Mouse (Mus musculus): ENCODE results near the gene Tspyl1. TPM values are rescaled to one million over a fixed set of nuclear protein-coding genes. Genes with fewer than 3 reads are reported as not detected.
"Not testable (repeated sequence)": the region's sequence is repeated elsewhere in the genome, so short reads cannot be mapped to it uniquely, and the experiment has no call there.

Gene Tspyl1
- total RNA-seq (2015) (29.5 and 34.2 TPM in 2 replicates), total RNA-seq (2017) (36.7 and 36.9 TPM in 2 replicates)

DNA sequence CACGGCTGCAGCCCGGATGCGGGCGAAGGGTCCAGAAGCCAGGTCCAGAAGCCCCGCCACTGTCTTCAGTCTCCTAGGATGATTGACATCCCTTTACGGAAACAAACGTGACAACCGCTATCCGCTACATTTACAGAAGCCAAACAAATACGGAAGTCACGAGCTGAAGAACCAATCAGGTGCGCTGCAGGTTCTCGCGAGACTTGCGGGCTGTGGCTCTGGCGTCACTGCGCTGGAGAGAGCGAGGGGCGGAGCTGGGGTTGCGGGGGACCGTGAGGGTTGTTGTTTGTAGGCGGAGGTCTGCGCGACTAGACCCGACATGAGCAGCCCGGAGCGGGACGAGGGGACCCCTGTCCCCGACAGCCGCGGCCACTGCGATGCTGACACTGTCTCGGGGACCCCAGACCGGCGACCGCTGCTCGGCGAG, at the start of gene Tspyl1:
Gene Tspyl1, plus strand, starts transcription at position 229 of the 427 bp plus-strand sequence.
- peak; percentile 91 for ATAC-seq (replicated peaks; ENCODE audit: poor library complexity)

DNA sequence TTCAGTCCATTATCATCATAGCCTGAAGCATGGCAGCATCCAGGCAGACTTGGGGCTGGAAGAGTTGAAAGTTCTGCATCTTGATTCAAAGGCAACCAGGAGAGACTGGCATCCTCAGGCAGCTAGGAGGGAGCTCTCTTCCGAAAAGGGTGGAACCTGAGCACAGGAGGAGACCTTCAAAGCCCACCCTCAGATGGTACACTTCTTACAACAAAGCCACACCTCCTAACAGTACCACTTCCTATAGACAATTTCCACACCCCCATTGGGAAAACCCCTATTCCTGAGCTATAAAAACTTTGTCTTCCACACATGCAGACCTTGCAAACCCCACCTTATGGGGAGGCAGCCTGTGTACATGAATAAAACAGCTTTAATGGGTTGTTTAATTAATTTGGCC, 48.6 kb upstream of the Tspyl1 start:
- no peak for ATAC-seq (replicated peaks; ENCODE audit: poor library complexity)

DNA sequence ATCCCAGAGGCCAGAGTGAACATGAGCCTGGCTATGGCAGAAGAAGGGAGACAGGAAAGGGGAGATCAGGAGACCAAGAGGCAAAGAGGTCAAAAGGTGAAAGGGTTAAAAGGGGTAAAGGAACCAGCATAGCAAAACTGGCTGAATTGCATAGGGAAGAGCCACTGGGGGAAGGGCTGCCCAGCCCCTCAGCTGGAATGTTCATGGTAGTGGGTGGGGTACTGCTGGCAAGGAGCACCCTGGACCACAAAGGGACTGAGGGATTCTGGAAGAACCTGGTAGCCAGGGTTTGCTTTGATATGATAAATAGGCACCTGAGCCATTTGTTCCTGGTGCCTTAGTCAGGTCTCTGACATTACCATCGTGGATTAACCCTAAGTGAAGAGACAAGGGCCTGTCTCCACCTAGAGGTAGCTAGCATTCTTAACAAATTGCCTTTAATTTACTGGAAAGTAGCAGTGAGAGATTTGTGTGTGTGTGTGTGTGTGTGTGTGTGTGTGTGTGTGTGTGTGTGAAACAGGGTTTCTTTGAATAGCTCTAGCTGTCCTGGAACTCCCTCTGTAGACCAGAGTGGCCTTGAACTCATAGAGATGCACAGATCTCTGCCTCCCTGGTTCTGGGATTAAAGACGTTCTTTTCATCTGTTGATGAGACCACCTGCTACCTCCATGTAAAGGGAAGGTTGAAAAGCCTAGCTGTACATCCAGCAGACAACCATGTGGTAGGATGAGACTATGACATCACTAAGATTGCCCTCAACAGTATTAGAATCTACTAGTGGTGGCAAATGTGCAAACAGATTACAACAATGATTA, 47.9 kb upstream of the Tspyl1 start:
- ATAC-seq (replicated peaks; ENCODE audit: poor library complexity), result peak; percentile 35; the same call in 1 of the 2 replicates

DNA sequence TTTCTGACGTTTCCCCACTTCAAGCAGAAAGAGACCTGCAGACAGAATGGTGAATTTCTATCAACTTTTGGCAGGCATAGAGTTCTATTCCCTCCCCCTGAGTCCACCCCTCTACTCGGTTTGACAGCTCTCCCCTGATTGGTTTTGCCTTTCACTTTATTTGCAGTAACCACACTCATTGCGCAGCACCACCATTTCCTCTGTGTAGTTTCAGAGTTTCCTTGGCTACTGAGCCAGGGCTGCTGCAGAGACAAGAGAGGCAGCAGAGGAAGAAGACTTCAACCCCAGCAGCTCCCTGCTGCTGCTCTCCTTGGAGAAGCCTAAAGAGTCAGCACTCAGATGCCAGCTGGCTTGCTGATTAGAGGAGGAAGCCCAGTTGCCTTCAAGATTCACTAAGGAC, 46.6 kb upstream of the Tspyl1 start:
- ATAC-seq (replicated peaks; ENCODE audit: poor library complexity), result peak; percentile 94

DNA sequence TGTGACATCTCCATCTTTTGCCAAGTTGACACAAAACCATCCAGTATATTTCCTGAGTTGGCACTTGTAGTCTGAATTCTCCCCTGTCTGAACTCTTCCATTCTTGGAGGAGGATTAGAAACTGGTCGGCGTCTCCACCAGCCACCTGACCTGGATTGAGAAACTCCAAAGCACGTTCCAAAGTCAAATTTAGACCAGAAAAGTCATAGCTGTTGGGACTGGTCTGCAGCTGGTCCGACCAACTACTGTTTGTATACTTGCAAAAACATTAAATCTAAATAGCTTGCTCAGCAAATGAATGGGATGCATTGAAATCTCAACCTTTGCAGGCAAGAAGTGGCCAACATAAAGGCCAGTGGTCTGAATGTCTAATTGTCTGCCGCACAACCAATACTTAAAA, 45.4 kb upstream of the Tspyl1 start:
- no peak for ATAC-seq (replicated peaks; ENCODE audit: poor library complexity)

DNA sequence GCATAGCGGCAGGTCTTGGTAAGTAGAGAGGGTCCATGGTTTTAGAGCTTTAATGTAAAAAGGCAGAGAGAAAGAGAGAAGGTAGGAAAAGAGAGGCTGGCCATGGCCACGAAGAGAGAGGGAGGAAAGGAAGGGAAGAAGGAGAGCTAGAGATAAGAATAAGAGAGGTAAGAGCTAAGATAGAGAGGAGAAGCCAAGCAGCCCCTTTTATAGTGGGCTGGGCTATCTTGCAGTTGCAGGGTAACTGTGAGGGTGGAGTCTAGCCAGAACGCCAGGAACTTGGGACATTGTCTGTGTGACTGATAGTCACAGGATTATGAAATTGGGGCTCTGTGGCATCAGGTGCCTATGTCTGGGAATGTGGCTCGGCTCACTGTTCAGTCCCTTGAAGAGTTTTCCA, 43.5 kb upstream of the Tspyl1 start:
- ATAC-seq (replicated peaks; ENCODE audit: poor library complexity), result peak; percentile 8; the same call in 1 of the 2 replicates

DNA sequence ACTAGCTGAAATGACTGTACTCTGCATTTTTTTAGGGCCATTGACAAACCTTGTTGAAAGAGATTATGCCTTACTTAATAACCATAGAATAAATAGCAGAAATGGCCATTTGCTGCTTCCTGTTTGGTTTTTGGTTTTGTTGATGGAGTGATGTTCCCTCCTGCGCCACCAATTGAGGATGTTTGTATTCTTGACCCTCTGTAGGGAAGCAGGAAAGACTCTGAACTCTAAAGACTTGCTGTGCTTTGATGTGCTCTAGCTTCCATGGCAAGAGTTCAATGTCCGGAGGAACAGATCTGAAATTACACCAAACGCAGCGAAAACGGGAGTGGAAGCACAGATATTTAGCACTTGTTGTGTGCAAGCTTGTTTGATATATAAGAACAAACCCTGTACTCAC, 37.2 kb upstream of the Tspyl1 start:
- ATAC-seq (replicated peaks; ENCODE audit: poor library complexity), result peak; percentile 22; the same call in 1 of the 2 replicates

DNA sequence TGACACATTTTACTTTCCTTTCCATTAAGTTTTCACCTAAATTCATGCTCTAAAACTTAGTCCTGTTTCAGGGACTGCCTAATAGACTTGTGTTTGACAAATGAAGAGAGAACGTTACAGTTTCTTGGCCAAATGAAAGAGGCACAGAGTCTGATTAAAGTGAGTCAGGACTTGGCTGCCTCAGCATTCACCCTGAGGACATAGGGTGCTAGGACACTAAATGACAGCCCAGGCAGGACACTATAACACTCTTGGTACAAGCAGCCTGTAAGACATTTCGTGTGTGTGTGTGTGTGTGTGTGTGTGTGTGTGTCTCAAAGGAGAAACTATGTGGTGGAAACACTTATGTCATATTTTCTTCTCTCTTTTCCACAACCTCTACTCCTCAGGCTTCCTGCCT, 35.9 kb upstream of the Tspyl1 start:
- no peak for ATAC-seq (replicated peaks; ENCODE audit: poor library complexity)

DNA sequence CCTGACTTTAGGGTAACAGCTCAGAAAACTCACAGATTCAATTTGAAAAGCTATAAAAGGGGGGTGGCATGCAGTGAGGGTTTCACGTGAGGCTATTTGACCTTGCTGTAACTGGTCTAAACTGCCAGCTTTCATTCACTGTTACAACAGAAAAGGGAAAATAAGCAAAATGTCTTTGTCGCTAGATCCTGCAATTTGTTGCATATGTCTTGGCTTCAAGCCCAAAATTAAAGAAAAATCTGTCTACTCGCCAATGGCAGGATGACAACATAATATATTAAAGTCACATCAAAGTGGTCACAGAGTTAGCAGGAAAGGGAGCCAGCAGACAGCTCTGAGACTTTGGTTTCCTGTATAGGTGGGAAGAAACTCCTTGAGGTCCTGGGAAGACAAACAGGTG, 34.2 kb upstream of the Tspyl1 start:
- no peak for ATAC-seq (replicated peaks; ENCODE audit: poor library complexity)

DNA sequence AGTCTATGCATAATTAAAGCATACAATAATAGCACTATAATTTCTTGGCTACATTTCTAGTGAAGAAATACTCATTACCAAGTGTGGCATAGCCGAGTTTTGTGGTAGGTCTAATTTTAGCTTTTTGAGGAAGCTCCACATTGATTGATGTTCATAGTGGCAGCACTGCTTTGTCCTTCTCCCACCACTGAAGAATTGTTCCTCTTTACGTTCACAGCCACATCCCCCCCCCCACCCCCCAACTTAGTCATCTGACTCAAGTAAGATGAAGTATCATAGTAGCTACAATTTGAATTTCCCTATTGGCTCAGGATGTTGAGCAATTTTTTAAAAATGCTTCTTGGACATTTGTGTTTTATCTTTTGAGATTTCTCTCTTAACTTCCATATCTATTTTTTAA, 32.4 kb upstream of the Tspyl1 start:
- ATAC-seq (replicated peaks; ENCODE audit: poor library complexity), result peak; percentile 97

DNA sequence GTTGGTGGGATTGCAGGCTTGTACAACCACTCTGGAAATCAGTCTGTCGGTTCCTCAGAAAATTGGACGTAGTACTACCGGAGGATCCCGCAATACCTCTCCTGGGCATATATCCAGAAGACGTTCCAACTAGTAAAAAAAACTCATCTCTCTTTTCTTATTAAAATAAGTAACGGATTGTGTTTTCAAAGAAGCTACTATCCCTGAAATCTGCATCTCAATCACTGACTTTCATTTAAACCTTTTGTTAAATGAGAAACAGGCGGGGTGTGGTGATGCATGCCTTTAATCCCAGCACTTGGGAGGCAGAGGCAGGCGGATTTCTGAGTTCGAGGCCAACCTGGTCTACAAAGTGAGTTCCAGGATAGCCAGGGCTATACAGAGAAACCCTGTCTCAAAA, 29.2 kb upstream of the Tspyl1 start:
- not testable (repeated sequence) for ATAC-seq (replicated peaks; ENCODE audit: poor library complexity)

DNA sequence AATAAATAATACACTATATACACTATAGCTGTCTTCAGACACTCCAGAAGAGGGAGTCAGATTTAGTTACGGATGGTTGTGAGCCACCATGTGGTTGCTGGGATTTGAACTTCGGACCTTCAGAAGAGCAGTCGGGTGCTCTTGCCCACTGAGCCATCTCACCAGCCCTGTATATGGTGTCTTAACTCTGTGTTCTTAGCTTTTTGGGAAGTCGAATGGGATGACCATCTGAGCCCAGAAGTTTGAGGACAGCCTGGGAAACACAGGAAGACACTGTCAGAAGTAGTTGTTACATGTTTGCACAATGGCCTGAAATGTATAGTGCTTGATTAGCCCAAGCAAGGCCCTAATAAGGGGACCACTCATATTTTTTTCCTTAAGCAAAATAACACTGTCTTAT, 16.9 kb upstream of the Tspyl1 start:
- no peak for ATAC-seq (replicated peaks; ENCODE audit: poor library complexity)

DNA sequence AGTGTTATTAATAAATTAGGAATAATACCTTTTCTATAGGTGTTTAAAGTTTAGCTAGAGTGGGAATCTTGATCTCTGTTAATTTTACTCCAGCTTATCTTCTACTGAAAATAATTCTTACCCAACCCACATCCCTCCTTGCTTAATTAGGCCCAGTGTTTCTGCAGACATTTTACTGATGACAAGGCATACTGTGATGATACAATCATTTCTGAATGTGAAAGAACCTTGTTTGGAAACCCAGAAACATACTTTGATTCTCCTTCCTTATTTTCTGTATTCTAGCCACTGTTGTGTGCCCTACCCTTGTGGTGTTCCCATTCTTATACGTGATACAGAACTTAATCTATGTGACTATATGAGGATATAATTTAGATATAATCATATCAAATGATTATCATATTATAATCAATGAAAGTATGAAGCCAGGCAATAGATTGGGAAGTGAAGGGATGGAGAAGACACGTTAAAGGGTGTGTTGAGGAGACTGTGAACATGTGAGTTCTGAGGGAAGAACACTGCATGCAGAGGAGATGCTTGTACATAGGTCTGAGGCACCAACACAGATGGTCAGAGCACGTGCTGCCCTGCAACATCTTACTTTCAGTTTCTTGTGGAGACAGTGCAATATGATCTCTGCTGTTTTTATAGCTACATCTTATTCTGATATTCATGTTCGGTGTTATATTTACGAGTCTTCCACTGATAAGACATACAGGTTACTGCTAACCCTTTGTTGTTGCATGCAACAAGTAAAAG, 14.5 kb upstream of the Tspyl1 start:
- peak; percentile 64 for ATAC-seq (replicated peaks; ENCODE audit: poor library complexity)

DNA sequence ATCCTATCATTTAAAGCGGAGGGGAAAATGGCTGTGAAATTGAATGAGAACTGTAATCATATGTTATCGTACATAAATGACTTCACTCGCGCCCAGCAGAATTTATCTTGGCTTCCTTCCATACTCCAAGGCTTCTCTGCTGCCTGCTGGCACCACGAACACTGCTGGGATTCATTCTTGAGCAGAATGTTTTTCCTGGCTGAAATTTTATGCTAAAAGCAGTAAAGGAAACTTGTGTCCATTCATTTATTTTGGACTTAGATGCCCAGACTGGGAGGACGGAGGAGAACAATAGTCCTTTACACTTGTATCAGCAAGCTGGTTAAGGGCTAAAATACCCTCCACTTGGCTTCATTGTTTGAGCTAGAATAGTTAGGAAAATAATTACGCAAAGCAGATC, 10.3 kb upstream of the Tspyl1 start:
- ATAC-seq (replicated peaks; ENCODE audit: poor library complexity), result no peak

DNA sequence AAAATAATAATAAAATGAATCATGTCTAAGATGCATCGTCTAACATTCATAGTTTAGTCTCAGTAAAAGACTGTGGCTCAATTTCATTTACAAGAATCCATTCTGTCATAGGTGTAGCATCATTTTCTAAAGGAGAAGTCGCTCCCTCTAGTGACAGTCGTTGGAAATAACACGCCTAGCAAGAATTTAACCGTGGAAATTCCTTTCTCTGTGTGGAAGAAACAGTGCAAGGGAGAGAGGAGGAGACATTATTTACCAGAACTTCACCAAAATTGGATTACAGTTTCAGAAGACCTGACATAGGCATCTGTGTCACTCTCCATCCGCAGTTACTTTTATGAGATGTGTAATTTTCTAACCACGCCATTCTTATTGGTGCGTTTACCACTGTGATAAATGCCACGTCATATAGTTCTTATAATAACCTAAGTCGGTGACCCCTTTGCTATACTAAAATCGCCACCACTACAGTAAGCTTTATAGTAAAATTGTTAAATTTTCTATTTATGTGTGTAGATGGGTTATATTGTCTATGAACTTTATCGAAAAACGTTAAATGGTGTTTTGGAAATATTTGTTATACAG, 1.3 kb upstream of the Tspyl1 start:
- peak; percentile 51 for ATAC-seq (replicated peaks; ENCODE audit: poor library complexity)

DNA sequence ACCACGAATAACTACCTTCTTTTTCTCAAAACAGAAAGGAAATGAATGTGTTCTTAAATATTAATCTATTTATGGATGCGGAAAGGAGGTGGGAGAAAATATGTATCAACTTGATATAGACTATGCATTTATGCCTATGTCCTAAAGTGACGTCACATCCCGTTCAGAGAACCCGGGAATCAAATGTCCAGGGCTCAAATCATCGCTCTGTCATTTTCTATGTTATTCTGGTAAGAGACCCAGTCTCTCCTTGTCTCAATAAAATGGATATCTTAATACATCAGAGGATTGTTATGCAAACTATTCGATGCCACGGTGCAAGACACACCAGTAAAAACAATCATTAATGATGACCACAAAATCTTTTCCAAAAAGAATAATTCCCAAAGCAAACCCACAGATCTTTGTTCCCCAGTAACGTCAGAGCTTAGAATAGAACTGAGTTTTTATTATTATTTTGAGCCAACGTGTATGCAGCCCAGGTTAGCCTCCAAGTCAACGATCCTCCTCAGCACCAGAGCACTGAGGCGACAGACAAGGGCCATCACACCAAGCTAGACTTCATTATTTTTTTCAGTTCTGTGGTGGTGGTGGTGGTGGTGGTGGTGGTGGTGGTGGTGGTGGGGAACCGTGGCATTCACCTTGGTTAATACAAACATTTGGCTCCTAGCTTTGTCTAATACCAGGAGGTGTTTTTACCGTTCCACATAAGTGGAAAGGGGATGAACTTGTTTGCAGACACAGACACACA, 604 bp upstream of the Tspyl1 start:
- no peak; the same call in 1 of the 2 replicates for ATAC-seq (replicated peaks; ENCODE audit: poor library complexity)

DNA sequence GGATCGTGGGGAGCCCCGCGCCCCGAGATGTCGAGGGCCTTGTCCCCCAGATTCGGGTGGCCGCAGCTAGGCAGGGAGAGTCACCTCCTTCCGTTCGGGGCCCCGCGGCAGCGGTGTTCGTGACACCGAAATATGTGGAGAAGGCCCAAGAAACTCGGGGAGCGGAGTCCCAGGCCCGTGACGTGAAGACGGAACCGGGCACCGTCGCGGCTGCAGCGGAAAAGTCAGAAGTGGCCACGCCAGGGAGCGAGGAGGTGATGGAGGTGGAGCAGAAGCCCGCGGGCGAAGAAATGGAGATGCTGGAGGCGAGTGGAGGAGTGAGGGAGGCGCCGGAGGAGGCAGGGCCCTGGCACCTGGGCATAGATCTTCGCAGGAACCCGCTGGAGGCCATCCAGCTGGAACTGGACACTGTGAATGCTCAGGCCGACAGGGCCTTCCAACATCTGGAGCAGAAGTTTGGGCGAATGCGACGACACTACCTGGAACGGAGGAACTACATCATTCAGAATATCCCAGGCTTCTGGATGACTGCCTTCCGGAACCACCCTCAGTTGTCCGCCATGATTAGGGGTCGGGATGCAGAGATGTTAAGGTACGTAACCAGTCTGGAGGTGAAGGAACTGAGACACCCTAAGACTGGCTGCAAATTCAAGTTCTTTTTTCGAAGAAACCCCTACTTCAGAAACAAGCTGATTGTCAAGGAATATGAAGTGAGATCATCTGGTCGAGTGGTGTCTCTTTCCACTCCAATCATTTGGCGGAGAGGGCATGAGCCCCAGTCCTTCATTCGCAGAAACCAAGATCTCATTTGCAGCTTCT, 639 bp downstream of the Tspyl1 start:
- ATAC-seq (replicated peaks; ENCODE audit: poor library complexity), result peak; percentile 18

DNA sequence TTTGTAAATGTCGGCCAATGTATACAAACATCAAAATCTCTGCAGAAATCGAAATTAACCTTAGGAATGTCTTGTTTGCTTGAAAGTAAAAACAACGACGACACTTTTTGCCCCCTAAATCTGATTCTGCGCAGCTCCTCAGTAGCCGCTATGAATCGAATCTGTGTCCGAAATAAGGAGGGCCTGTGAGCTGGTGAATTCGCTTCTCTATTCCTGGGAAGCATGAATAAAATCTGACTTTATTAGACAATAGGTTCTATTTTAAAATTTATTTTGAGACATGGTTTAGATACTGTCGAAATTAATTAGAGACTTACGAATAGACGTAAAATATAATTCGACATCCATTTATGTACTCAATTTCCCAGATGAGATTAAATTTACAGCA, 14.9 kb downstream of the Tspyl1 start:
- ATAC-seq (replicated peaks; ENCODE audit: poor library complexity), result no peak

DNA sequence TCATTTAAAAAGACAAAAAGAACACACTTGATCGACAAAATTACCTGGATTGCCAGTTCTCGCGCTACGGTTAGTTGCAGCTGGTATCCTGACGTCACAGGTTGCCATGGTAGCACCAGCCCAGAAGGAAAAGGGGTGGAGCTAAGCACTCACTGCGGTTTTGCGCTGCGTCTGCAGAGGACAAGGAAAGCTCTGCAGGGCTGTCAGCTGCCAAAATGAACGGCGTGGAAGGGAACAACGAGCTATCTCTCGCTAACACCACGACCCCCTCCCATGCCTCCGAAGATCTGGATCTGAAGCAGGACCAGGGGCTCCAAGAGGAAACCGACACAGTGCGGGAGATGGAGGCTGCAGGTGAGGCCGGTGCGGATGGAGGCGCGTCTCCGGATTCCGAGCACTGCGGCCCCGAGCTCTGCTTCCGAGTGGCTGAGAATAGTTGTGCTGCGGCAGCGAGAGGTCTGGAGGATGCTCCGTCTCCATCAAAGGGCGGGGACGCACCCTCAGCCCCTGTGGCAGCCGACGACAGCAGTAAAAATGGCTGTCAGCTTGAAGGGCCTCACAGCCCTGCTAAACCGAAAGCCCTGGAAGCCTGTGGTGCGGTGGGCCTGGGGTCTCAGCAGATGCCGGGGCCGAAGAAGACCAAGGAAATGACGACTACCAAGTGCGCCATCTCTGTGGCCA, 15.4 kb downstream of the Tspyl1 start, which contains the start of gene Tspyl4:
Gene Tspyl4, plus strand, starts transcription at position 144 of the 681 bp plus-strand sequence.
- ATAC-seq (replicated peaks; ENCODE audit: poor library complexity), result peak; percentile 95

Data from megakaryocyte progenitor cell, adult 5-6 weeks (primary cell).